Mouse (Mus musculus): Measurements from ENCODE around the gene Fbp1. TPM values are rescaled to one million over a fixed set of nuclear protein-coding genes. Genes with fewer than 3 reads are reported as not detected.
"Not testable (repeated sequence)": the region's sequence is repeated elsewhere in the genome, so short reads cannot be mapped to it uniquely, and the experiment has no call there.

The Fbp1 gene
- polyA plus RNA-seq (2015; fragmentation: Nextera tagmentation; extraction: Ambion mirVana), result 0.21 TPM in 1 of 2 replicates, not detected in the other

DNA sequence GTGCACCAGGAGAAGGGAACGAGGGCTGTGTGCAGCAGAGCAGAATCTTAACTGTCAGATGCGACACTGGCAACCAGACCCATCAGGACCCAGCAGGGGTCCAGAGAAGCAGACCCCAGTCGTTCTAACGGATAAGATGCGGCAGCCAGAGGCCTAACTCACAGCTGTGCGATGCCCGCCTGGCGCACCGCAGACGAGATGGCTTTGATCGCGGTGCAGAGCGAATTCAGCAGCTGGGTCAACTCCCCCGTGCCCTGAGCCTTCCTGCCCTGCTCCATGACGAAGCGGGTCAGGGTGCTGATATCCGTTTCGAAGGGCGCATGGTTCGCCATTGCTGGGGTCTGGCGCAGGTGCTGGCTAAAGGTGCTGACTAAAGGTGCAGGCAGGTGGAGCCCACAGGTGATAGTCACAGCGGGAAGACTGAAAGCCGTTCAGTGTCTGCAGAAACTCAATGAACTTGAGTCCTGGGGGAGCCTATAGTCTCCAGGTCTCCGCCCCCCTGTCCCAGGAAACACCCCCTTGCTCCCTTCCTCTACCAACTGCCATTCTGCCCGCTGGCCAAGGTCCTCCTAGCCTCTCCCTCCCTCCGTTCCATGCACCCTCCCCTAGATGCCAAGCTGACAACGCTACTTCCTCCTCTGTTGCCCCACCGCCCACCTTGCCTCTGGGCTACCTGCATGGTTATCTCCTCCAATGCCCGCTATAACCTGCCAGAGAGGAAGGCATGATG is at the start of gene Fbp1:
Gene Fbp1, minus strand, starts transcription at position 571 of the 730 bp plus-strand sequence.
- Histone ChIP-seq H3K4me3 (replicated peaks; ENCODE audit: low read length) (peak within 1 kb of the TSS; percentile 21; the same call in 1 of the 2 replicates), H3K9me3 (ENCODE audit: control insufficient read depth, low read length) (no peaks in the 10 kb centered on the region), H3K27ac (ENCODE audit: low read length) (no peak within 1 kb of the TSS), H3K9ac (replicated peaks; ENCODE audit: low read depth, low read length) (0 out of 2 replicates have a peak within 1 kb of the TSS, but pooled peaks have one; percentile 29), H3K4me1 (replicated peaks; ENCODE audit: control insufficient read depth, insufficient read depth, low read length) (0 out of 2 replicates have a peak, but pooled peaks cover 4% of the 10 kb centered on the region), H3K27me3 (replicated peaks; ENCODE audit: control insufficient read depth, insufficient read depth, low read length) (peaks cover 16% of the 10 kb centered on the region), H3K4me2 (ENCODE audit: low read length) (peak within 1 kb of the TSS; percentile 37), H3K36me3 (ENCODE audit: control insufficient read depth, insufficient read depth) (no peaks in the 10 kb centered on the region)
- no peak for ATAC-seq
- 3% methylated on average over 29 of the region's 29 CpGs for WGBS

GRCm38 (mm10) chr13:62932452-62932851 is 44.4 kb upstream of the Fbp1 start:
- Histone ChIP-seq H3K4me2 (ENCODE audit: low read length) (no peak overlapping the region), H3K27ac (ENCODE audit: low read length) (no peak overlapping the region), H3K4me1 (replicated peaks; ENCODE audit: control insufficient read depth, insufficient read depth, low read length) (no peaks in the 10 kb centered on the region), H3K9me3 (ENCODE audit: control insufficient read depth, low read length) (no peaks in the 10 kb centered on the region), H3K36me3 (ENCODE audit: control insufficient read depth, insufficient read depth) (no peaks in the 10 kb centered on the region), H3K4me3 (replicated peaks; ENCODE audit: low read length) (no peak overlapping the region), H3K27me3 (replicated peaks; ENCODE audit: control insufficient read depth, insufficient read depth, low read length) (no peaks in the 10 kb centered on the region), H3K9ac (replicated peaks; ENCODE audit: low read depth, low read length) (no peak overlapping the region)
- 52% methylated on average over 4 of the region's 4 CpGs for WGBS
- ATAC-seq, result no peak

GRCm38 (mm10) chr13:62929766-62930389 is 41.8 kb upstream of the Fbp1 start:
- ATAC-seq, result no peak
- H3K27me3 ChIP-seq (replicated peaks; ENCODE audit: control insufficient read depth, insufficient read depth, low read length), result no peaks in the 10 kb centered on the region
- 42% methylated on average over 9 of the region's 9 CpGs for WGBS

GRCm38 (mm10) chr13:62929144-62929543 is 41.1 kb upstream of the Fbp1 start:
- H3K27ac ChIP-seq (ENCODE audit: low read length); H3K4me1 ChIP-seq (replicated peaks; ENCODE audit: control insufficient read depth, insufficient read depth, low read length); H3K9ac ChIP-seq (replicated peaks; ENCODE audit: low read depth, low read length); H3K36me3 ChIP-seq (ENCODE audit: control insufficient read depth, insufficient read depth); H3K4me3 ChIP-seq (replicated peaks; ENCODE audit: low read length); H3K27me3 ChIP-seq (replicated peaks; ENCODE audit: control insufficient read depth, insufficient read depth, low read length); H3K4me2 ChIP-seq (ENCODE audit: low read length); H3K9me3 ChIP-seq (ENCODE audit: control insufficient read depth, low read length); ATAC-seq: not testable (repeated sequence)
- 99% methylated on average over 3 of the region's 3 CpGs for WGBS

More at GRCm38 (mm10) chr13:62929766-62930389, 41.8 kb upstream of the Fbp1 start:
- H3K9ac ChIP-seq (replicated peaks; ENCODE audit: low read depth, low read length), result no peak overlapping the region
- H3K4me3 ChIP-seq (replicated peaks; ENCODE audit: low read length), result no peak overlapping the region
- H3K9me3 ChIP-seq (ENCODE audit: control insufficient read depth, low read length), result no peaks in the 10 kb centered on the region
- no peak overlapping the region for H3K27ac ChIP-seq (ENCODE audit: low read length)
- no peaks in the 10 kb centered on the region for H3K36me3 ChIP-seq (ENCODE audit: control insufficient read depth, insufficient read depth)
- H3K4me2 ChIP-seq (ENCODE audit: low read length), result no peak overlapping the region
- no peaks in the 10 kb centered on the region for H3K4me1 ChIP-seq (replicated peaks; ENCODE audit: control insufficient read depth, insufficient read depth, low read length)

DNA sequence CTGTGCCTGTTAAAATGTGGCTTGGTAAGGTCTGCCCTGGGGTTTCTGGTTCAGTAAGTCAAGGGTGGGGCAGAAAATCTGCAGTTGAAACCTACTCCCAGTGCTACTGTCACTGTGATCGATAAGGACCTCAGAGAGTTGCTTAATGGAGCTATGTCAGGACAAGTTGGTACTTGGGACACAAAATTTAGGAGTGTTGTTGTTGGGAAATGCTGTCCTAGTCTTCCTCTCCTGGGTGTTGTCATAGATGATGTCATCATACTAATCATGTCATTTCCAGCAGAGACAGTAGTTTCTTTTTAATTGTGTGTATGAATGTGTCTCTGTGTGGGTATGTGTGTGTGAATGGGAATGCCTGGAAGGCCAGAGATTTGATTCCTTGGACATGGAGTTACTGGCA is 39.4 kb upstream of the Fbp1 start:
- Histone ChIP-seq H3K27ac (ENCODE audit: low read length) (no peak overlapping the region), H3K9ac (replicated peaks; ENCODE audit: low read depth, low read length) (no peak overlapping the region), H3K27me3 (replicated peaks; ENCODE audit: control insufficient read depth, insufficient read depth, low read length) (no peaks in the 10 kb centered on the region), H3K4me2 (ENCODE audit: low read length) (no peak overlapping the region), H3K9me3 (ENCODE audit: control insufficient read depth, low read length) (no peaks in the 10 kb centered on the region), H3K36me3 (ENCODE audit: control insufficient read depth, insufficient read depth) (no peaks in the 10 kb centered on the region), H3K4me1 (replicated peaks; ENCODE audit: control insufficient read depth, insufficient read depth, low read length) (no peaks in the 10 kb centered on the region), H3K4me3 (replicated peaks; ENCODE audit: low read length) (no peak overlapping the region)
- ATAC-seq, result no peak
- 92% methylated on average over 1 of the region's 1 CpGs for WGBS

DNA sequence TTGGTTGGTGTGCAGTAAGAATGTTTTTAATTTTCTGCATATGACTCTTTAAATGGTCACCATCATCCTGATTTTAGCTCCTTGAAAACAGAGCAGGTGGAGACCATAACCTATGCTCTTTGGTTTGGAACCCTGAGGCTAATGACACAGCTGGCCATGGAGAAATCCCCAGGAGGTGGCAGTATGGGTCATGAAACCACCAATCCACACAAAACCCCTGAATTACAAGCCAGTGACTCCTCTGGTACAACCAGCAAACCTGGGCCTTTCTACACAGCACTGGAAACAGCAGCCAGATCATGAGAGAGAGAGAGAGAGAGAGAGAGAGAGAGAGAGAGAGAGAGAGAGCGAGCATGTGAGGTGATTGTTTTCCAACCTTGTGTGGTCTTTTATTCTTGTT is 38.4 kb upstream of the Fbp1 start:
- H3K9ac ChIP-seq (replicated peaks; ENCODE audit: low read depth, low read length), result no peak overlapping the region
- H3K4me3 ChIP-seq (replicated peaks; ENCODE audit: low read length), result no peak overlapping the region
- no peaks in the 10 kb centered on the region for H3K9me3 ChIP-seq (ENCODE audit: control insufficient read depth, low read length)
- WGBS, result 100% methylated on average over 1 of the region's 1 CpGs
- no peak overlapping the region for H3K27ac ChIP-seq (ENCODE audit: low read length)
- H3K4me2 ChIP-seq (ENCODE audit: low read length), result no peak overlapping the region
- no peaks in the 10 kb centered on the region for H3K4me1 ChIP-seq (replicated peaks; ENCODE audit: control insufficient read depth, insufficient read depth, low read length)
- no peaks in the 10 kb centered on the region for H3K27me3 ChIP-seq (replicated peaks; ENCODE audit: control insufficient read depth, insufficient read depth, low read length)
- ATAC-seq, result no peak
- no peaks in the 10 kb centered on the region for H3K36me3 ChIP-seq (ENCODE audit: control insufficient read depth, insufficient read depth)

DNA sequence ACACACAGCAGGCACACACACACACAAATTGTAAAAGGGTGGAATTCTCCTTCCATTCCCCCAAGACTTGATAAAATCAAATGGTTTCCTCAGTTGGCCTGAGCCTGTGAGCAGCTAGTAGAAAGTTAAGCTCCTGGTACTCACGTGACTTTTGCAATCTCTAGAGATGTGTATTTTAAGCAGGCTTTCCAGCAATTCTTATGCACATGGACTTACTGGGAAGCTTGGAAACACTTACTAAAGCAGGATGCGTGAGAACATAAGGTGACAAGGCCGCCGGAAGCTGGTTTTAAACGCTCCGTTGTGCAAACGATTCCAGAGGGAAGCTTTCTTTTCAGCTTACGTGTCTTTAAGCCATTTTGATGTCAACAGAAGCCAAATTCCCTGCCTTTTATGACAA is 35.1 kb upstream of the Fbp1 start:
- no peaks in the 10 kb centered on the region for H3K9me3 ChIP-seq (ENCODE audit: control insufficient read depth, low read length)
- no peak overlapping the region for H3K4me3 ChIP-seq (replicated peaks; ENCODE audit: low read length)
- WGBS, result 66% methylated on average over 8 of the region's 8 CpGs
- no peak overlapping the region for H3K4me2 ChIP-seq (ENCODE audit: low read length)
- H3K9ac ChIP-seq (replicated peaks; ENCODE audit: low read depth, low read length), result no peak overlapping the region
- H3K4me1 ChIP-seq (replicated peaks; ENCODE audit: control insufficient read depth, insufficient read depth, low read length), result no peaks in the 10 kb centered on the region
- H3K27me3 ChIP-seq (replicated peaks; ENCODE audit: control insufficient read depth, insufficient read depth, low read length), result no peaks in the 10 kb centered on the region
- H3K27ac ChIP-seq (ENCODE audit: low read length), result no peak overlapping the region
- H3K36me3 ChIP-seq (ENCODE audit: control insufficient read depth, insufficient read depth), result no peaks in the 10 kb centered on the region
- no peak for ATAC-seq

DNA sequence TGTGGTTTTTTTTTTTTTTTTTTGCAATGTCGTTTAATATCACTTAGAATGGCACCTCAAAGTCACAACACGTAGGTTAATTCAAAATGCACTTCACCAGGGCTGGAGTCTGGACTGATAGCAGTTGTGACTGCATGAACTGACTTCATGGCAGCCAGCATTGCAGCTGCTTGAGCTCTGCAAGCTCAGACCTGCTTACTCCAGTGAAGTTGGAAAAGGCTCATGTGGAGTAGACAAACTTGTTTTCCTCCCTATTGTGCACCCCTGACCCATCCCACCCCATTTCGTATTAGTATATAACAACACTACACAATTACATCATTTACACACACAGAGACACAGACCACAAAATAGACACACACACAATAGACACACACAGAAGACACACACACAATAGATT is 34.6 kb upstream of the Fbp1 start:
- H3K36me3 ChIP-seq (ENCODE audit: control insufficient read depth, insufficient read depth), result no peaks in the 10 kb centered on the region
- no peak overlapping the region for H3K9ac ChIP-seq (replicated peaks; ENCODE audit: low read depth, low read length)
- no peak for ATAC-seq
- 78% methylated on average over 3 of the region's 3 CpGs for WGBS
- H3K4me1 ChIP-seq (replicated peaks; ENCODE audit: control insufficient read depth, insufficient read depth, low read length), result peaks cover 2% of the 10 kb centered on the region; the same call in 1 of the 2 replicates
- H3K27ac ChIP-seq (ENCODE audit: low read length), result no peak overlapping the region
- no peak overlapping the region for H3K4me2 ChIP-seq (ENCODE audit: low read length)
- no peaks in the 10 kb centered on the region for H3K9me3 ChIP-seq (ENCODE audit: control insufficient read depth, low read length)
- H3K27me3 ChIP-seq (replicated peaks; ENCODE audit: control insufficient read depth, insufficient read depth, low read length), result no peaks in the 10 kb centered on the region
- H3K4me3 ChIP-seq (replicated peaks; ENCODE audit: low read length), result no peak overlapping the region

- H3K36me3 ChIP-seq (ENCODE audit: control insufficient read depth, insufficient read depth), result no peaks in the 10 kb centered on the region
- peaks cover 3% of the 10 kb centered on the region; the same call in 1 of the 2 replicates for H3K4me1 ChIP-seq (replicated peaks; ENCODE audit: control insufficient read depth, insufficient read depth, low read length)
- H3K9ac ChIP-seq (replicated peaks; ENCODE audit: low read depth, low read length), result no peak overlapping the region
- 36% methylated on average over 11 of the region's 11 CpGs for WGBS
- H3K27ac ChIP-seq (ENCODE audit: low read length), result no peak overlapping the region
- no peaks in the 10 kb centered on the region for H3K9me3 ChIP-seq (ENCODE audit: control insufficient read depth, low read length)
- ATAC-seq, result peak; percentile 58; the same call in 1 of the 2 replicates
- H3K4me3 ChIP-seq (replicated peaks; ENCODE audit: low read length), result no peak overlapping the region
- no peaks in the 10 kb centered on the region for H3K27me3 ChIP-seq (replicated peaks; ENCODE audit: control insufficient read depth, insufficient read depth, low read length)
- no peak overlapping the region for H3K4me2 ChIP-seq (ENCODE audit: low read length)
Measured at GRCm38 (mm10) chr13:62919647-62920341, 31.7 kb upstream of the Fbp1 start.
